Mouse (Mus musculus) testis, adult 2 months (tissue): ENCODE results near the gene Erc2.

Experiments used
- CTCF ChIP-seq: fragments of 200-500 bp; IDR thresholded peaks from 2 replicates; pipeline ENCODE4 v1.5.1; 2012; ENCODE audit warnings: low read depth, mild to moderate bottlenecking, inconsistent platforms, low read length, moderate library complexity; ENCODE audit not compliant: control insufficient read depth, insufficient read depth, insufficient replicate concordance
- POLR2A ChIP-seq: fragments of 200-500 bp; IDR thresholded peaks from 2 replicates; pipeline ENCODE4 v1.6.1; 2012; ENCODE audit warnings: low read depth, mild to moderate bottlenecking, inconsistent platforms, low read length, moderate library complexity; ENCODE audit not compliant: control insufficient read depth

- TF ChIP-seq CTCF (no peak), POLR2A (no peak)
Observed at GRCm38 (mm10) chr14:27622923-27623219, 643 bp downstream of the Erc2 start.
